Mouse (Mus musculus): ENCODE results near the gene Zfp820. TPM values are rescaled to one million over a fixed set of nuclear protein-coding genes. Genes with fewer than 3 reads are reported as not detected.

Zfp820 gene
- 0.16 to 0.54 TPM (median 0.38 TPM) in 4 replicates for total RNA-seq (2023; ENCODE audit: inconsistent age)

DNA sequence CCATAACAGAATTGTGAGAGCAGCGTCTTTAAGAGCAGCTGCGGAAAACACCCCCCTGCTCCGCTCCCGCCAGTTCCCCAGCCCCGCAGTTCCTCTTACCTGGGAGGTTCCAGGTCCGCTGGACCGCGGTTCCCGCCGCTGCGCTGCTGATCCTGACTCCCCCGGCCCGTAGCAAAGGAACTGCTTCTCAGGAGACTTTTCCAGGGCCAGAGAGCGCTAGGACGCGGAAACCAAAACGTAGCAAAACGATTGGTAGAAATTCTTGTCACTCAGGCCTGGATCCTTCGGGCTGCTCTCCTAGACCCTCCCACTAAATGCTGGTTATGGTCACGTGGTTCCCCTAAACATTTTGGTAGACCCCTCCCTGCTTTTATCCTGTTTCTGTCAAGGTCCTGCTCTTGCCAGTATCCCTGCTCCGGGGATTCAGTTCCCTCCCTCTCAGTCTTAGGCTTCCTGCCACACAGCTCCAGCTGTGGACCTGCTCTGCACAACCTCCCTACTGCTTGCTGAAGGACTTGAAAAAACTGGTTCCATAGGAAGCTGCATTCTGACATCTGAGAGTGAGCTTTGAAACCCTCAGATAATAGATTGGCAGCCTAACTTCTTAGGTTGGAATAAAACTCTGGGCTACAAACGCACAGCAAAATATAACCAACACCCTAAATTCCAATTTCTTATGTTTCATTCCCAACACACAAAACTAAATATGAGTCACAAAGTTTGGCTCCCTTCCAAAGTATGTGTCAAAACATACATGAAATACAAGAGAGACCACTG lies at the start of gene Zfp820:
TSS of gene Zfp820 (minus strand) at position 228 of the 777 bp plus-strand sequence.

Other genes with a start within 250 kb of the Zfp820 start
- gene Zfp983, start 195.1 kb downstream of the Zfp820 start, total RNA-seq (2023; ENCODE audit: inconsistent age): 10.2 to 11.4 TPM (median 10.7 TPM) in 4 replicates
- 6.2 to 16.8 TPM (median 11.7 TPM) in 4 replicates for gene Gm10226, start 153.9 kb downstream of the Zfp820 start, total RNA-seq (2023; ENCODE audit: inconsistent age)
- gene Zfp760, start 138.0 kb downstream of the Zfp820 start, total RNA-seq (2023; ENCODE audit: inconsistent age): 2.0 to 2.2 TPM (median 2.1 TPM) in 4 replicates
- gene Zfp229, start 115.0 kb downstream of the Zfp820 start, total RNA-seq (2023; ENCODE audit: inconsistent age): 3.2 to 6.0 TPM (median 5.1 TPM) in 4 replicates
- 1.3 to 5.6 TPM (median 2.1 TPM) in 4 replicates for gene Zfp995, start 64.2 kb upstream of the Zfp820 start, total RNA-seq (2023; ENCODE audit: inconsistent age)
- 18.2 to 21.4 TPM (median 19.8 TPM) in 4 replicates for gene Zfp942, start 116.7 kb upstream of the Zfp820 start, total RNA-seq (2023; ENCODE audit: inconsistent age)
- 25.4 to 29.5 TPM (median 27.8 TPM) in 4 replicates for gene Zfp943, start 116.8 kb upstream of the Zfp820 start, total RNA-seq (2023; ENCODE audit: inconsistent age)

All from B cell, adult (primary cell).